Mouse (Mus musculus) fat pad, adult 2 months (tissue): Measurements from ENCODE around the gene Gm49027.
A peak's percentile ranks its signal among the peaks of the same experiment; 100 is the strongest.
"Not testable (repeated sequence)": the region's sequence is repeated elsewhere in the genome, so short reads cannot be mapped to it uniquely, and the experiment has no call there.

Experiments used
- DNase-seq: peaks from one replicate; pipeline ENCODE4 v3.0.0-alpha.2; 2011; ENCODE audit warnings: low read depth, low spot score; ENCODE audit errors: extremely low read depth

The Gm49027 gene

GRCm38 (mm10) chr5:123525281-123525680 lies at the start of gene Gm49027:
Gene Gm49027 (minus strand): TSS chr5:123525488.
- no peak for DNase-seq

GRCm38 (mm10) chr5:123573362-123573761 lies 48.1 kb upstream of the Gm49027 start:
- no peak for DNase-seq

- DNase-seq: peak; percentile 56
Observed at GRCm38 (mm10) chr5:123572357-123573186, 47.3 kb upstream of the Gm49027 start, which contains the start of gene Vps33a. Gene Vps33a (minus strand): TSS chr5:123573038.

GRCm38 (mm10) chr5:123561128-123561527 lies 35.8 kb upstream of the Gm49027 start:
- DNase-seq: no peak

- DNase-seq: no peak
Observed at GRCm38 (mm10) chr5:123559588-123559987, 34.3 kb upstream of the Gm49027 start.

GRCm38 (mm10) chr5:123556451-123556850 lies 31.2 kb upstream of the Gm49027 start:
- no peak for DNase-seq

- no peak for DNase-seq
Observed at GRCm38 (mm10) chr5:123555693-123556092, 30.4 kb upstream of the Gm49027 start.

GRCm38 (mm10) chr5:123533801-123534200 lies 8.5 kb upstream of the Gm49027 start:
- no peak for DNase-seq

GRCm38 (mm10) chr5:123530056-123530455 lies 4.8 kb upstream of the Gm49027 start:
- DNase-seq: no peak

GRCm38 (mm10) chr5:123528641-123529040 lies 3.4 kb upstream of the Gm49027 start:
- DNase-seq: no peak

- no peak for DNase-seq
Observed at GRCm38 (mm10) chr5:123525916-123526495, 718 bp upstream of the Gm49027 start.

GRCm38 (mm10) chr5:123524393-123524750 lies 916 bp downstream of the Gm49027 start:
- no peak for DNase-seq

- peak; percentile 46 for DNase-seq
Observed at GRCm38 (mm10) chr5:123523692-123524392, 1.4 kb downstream of the Gm49027 start, which contains the start of gene Diablo. Gene Diablo (minus strand): TSS chr5:123524176.

GRCm38 (mm10) chr5:123522166-123522565 lies 3.1 kb downstream of the Gm49027 start:
- DNase-seq: no peak

- DNase-seq: no peak
Observed at GRCm38 (mm10) chr5:123521621-123522020, 3.7 kb downstream of the Gm49027 start.

- DNase-seq: no peak
Observed at GRCm38 (mm10) chr5:123520666-123521065, 4.6 kb downstream of the Gm49027 start.

- DNase-seq: no peak
Observed at GRCm38 (mm10) chr5:123514871-123515270, 10.4 kb downstream of the Gm49027 start.

- no peak for DNase-seq
Observed at GRCm38 (mm10) chr5:123512102-123512501, 13.2 kb downstream of the Gm49027 start.

GRCm38 (mm10) chr5:123511426-123511825 lies 13.9 kb downstream of the Gm49027 start:
- not testable (repeated sequence) for DNase-seq

- DNase-seq: no peak
Observed at GRCm38 (mm10) chr5:123510160-123510559, 15.1 kb downstream of the Gm49027 start, which contains the start of gene B3gnt4. Gene B3gnt4 (plus strand): TSS chr5:123510460.

GRCm38 (mm10) chr5:123508921-123509320 lies 16.4 kb downstream of the Gm49027 start:
- no peak for DNase-seq
